Mouse (Mus musculus): Measurements from ENCODE around the gene Rpl23.

GRCm38 (mm10) chr11:97802495-97802894, 20.3 kb upstream of the Rpl23 start:
- TF ChIP-seq CTCF (IDR thresholded peaks at IDR 0.05; ENCODE audit: extremely low read depth, insufficient read depth, insufficient read length, insufficient replicate concordance) (no peak), POLR2A (IDR thresholded peaks at IDR 0.05; ENCODE audit: low read depth, low read length) (no peak)

Measured in spleen, adult 2 months (tissue).